Mouse (Mus musculus): ENCODE data around the gene Gm28729. TPM values are rescaled to one million over a fixed set of nuclear protein-coding genes. Genes with fewer than 3 reads are reported as not detected.
"Not testable (repeated sequence)": the region's sequence is repeated elsewhere in the genome, so short reads cannot be mapped to it uniquely, and the experiment has no call there.

The Gm28729 gene
- polyA plus RNA-seq, 1 experiment from 2014 or later = not detected

DNA sequence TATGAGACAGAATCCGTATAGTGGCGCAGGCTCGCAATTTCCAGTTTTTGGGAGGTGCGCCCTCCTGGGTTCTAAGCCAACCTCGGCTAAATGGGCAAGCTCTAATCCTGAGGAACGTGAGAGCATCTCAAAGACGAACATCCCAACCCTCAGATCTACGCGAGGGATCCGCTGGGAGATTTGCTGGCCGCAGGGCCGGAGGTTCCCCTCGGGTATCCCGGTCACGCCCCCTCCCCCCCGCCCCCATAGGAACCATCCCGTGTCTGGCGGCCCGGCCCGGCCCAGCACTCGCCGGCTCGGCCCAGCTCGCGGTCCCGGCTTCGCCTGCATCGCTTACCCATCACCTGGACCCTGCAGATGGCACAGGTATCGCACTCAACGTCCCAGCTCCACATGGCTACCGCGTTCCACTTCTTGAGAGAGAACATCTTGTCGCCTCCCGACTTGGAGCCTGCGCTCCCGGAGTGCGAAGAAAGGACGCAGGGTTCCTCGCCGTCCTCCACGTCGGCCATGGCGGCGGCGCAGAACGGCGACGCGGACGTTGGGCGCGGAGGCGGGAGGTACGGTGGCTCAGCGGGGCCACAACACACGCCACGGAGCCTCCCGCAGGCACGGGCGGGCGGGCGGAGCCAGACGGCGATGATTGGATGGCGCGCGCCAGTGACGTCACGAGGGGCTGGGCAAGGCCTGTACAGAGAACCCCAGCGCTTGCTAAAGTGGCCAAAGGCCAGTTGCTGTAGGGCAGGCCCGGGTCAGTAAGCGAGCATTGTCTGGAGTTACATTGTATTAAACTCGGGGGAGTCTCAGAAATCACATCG is 46.8 kb downstream of the Gm28729 start, which contains the start of gene Rnf7:
Rnf7 (minus strand) TSS at position 605 of the 818 bp plus-strand sequence.
- H3K27me3 ChIP-seq (replicated peaks) = no peaks in the 10 kb centered on the region
- peaks cover 5% of the 10 kb centered on the region for H3K36me3 ChIP-seq
- under 1% methylated on average over 72 of the region's 74 CpGs for WGBS
- peak within 1 kb of the TSS; percentile 87 for H3K4me2 ChIP-seq (replicated peaks)
- peaks cover 13% of the 10 kb centered on the region for H3K4me1 ChIP-seq
- H3K27ac ChIP-seq = 0 out of 2 replicates have a peak within 1 kb of the TSS, but pooled peaks have one; percentile 64
- no peaks in the 10 kb centered on the region for H3K9me3 ChIP-seq
- ATAC-seq (ENCODE audit: low FRiP score, low read depth) = peak; percentile 99
- H3K4me3 ChIP-seq = peak within 1 kb of the TSS; percentile 75
- peak within 1 kb of the TSS; percentile 67 for H3K9ac ChIP-seq

DNA sequence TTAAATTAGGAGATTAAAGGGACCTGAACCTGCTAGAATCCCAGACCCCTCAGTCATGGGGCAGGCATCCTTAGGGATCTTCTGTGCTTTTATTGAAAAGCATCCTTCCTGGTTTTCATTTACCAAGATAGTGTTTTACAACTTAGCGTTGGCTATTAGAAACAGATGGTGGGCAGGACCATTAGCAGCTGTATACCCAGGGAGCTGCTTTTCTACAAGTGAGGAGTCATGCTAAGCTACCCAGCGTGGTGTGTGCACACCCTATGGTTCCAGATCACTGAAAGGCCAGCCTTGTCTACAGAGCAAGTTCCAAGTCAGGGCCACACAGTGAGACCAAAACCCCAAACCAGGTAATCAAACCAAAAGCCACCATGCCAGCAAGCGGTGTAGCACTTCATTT is 52.7 kb downstream of the Gm28729 start:
- Histone ChIP-seq H3K36me3 (peaks cover 20% of the 10 kb centered on the region), H3K27me3 (replicated peaks) (no peaks in the 10 kb centered on the region), H3K4me2 (replicated peaks) (no peak overlapping the region), H3K27ac (no peak overlapping the region), H3K9ac (no peak overlapping the region), H3K9me3 (no peaks in the 10 kb centered on the region), H3K4me1 (peaks cover 7% of the 10 kb centered on the region), H3K4me3 (no peak overlapping the region)
- WGBS = 75% methylated on average over 3 of the region's 3 CpGs
- ATAC-seq (ENCODE audit: low FRiP score, low read depth) = no peak

DNA sequence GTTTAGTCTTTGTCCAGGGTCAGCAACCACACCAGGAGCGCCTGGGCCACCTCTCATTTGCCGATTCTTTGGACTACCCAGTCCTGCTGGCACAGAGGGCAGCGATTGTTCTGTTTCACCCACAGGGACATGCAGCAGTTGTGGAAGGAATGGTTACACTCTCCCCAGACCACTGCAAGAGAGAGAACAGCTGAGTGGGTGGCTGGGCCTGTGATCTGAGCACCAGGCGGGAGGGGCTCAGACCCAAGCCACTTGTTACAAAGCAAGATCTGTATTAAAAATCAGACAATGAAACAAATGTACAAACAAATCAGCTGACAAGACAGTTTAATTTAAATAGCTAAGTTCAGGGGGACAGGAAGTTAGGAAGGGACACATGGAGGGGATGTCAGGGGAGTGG is 53.4 kb downstream of the Gm28729 start:
- peaks cover 25% of the 10 kb centered on the region for H3K36me3 ChIP-seq
- not testable (repeated sequence) for H3K9me3 ChIP-seq; H3K4me3 ChIP-seq; H3K27me3 ChIP-seq (replicated peaks); H3K27ac ChIP-seq; H3K4me1 ChIP-seq; H3K9ac ChIP-seq; H3K4me2 ChIP-seq (replicated peaks); ATAC-seq (ENCODE audit: low FRiP score, low read depth)
- WGBS = 87% methylated on average over 4 of the region's 4 CpGs

DNA sequence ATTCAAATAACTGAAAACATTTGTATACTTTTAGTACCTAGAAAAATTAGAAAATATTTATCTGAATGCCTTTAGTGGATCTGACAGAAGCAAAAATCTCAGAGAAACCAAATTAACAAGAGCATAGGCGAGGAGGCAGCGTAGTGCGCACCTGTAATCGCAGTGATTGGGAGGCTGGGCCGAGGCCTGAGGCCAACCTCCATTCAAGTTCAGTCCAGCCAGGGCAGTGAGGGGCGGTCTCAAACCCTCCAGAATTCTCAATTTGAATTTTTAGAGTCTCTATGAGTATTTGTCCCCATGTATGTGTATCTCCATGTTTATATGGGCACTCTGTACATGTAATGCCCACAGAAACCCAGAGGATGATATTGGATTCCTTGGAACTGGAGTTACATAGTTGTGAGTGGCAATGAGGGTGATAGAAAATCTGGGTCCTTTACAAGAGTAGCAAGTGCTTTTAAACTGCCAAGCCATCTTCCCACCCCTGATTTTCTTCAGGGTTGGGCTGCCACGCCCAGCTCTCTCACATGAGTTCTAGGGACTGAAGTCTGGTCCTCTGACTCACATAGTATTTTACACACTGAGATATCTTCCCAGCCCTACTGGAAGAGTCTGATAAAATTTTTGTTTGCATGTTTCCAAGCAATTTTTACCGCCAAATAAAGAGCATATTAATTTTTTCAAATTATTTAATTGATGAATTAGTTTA is 54.6 kb downstream of the Gm28729 start:
- Histone ChIP-seq H3K9ac (no peak overlapping the region), H3K27me3 (replicated peaks) (no peaks in the 10 kb centered on the region), H3K27ac (no peak overlapping the region), H3K4me2 (replicated peaks) (no peak overlapping the region), H3K4me3 (no peak overlapping the region), H3K36me3 (peaks cover 25% of the 10 kb centered on the region), H3K9me3 (no peaks in the 10 kb centered on the region), H3K4me1 (no peaks in the 10 kb centered on the region)
- no peak for ATAC-seq (ENCODE audit: low FRiP score, low read depth)
- WGBS = 91% methylated on average over 8 of the region's 8 CpGs

DNA sequence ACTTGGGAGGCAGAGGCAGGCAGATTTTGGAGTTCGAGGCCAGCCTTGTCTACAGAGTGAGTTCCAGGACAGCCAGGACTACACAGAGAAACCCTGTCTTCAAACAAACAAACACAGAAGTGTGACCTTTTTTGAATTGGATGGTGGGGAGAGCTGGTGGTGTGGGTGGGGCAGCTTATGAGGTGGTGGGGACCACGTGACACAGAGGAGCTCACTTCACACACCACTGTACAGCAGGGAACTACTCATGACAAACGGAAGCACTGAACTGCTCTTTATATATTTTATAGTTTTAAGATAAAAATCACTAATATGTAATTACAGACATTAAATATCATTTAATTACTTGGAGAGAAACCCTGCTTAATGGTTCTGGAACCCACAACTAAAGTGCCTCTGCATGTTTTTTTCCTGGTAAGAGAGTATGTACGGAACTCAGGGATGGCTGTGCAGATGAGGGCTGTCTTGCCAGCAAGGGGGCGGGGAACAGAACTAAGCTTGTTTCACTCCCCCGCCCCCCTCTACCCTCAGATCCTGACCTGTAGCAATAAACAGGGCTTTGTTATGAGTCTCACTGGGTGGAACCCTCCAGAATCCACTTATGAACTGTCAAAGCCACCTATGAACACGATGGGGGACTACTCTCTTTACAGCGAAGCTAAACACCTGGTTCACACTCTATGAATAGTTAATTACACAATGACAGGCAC is 55.4 kb downstream of the Gm28729 start:
- no peak overlapping the region for H3K9ac ChIP-seq
- WGBS = 70% methylated on average over 8 of the region's 8 CpGs
- no peaks in the 10 kb centered on the region for H3K9me3 ChIP-seq
- no peaks in the 10 kb centered on the region for H3K27me3 ChIP-seq (replicated peaks)
- no peak for ATAC-seq (ENCODE audit: low FRiP score, low read depth)
- no peak overlapping the region for H3K4me2 ChIP-seq (replicated peaks)
- no peak overlapping the region for H3K4me3 ChIP-seq
- no peaks in the 10 kb centered on the region for H3K4me1 ChIP-seq
- peaks cover 25% of the 10 kb centered on the region for H3K36me3 ChIP-seq
- H3K27ac ChIP-seq = no peak overlapping the region

DNA sequence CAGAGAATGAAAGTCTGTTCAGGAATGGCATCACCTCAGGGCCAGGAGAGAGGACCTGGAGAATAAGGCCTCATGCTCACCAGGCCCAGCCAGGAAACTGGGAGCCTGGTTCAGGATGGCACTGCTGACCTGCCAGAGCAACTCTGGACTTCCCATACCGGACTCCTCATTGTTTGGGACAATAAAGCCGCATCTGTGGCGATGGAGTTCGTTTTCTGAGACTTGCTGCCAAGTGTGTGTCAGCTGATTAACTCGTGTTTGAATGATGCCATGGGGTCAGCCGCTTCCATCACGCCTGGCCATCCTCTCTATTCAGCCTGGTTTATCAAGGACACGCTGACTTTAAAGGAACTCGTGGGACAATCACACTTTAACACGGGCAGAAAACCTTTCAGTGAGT is 61.4 kb downstream of the Gm28729 start:
- H3K9me3 ChIP-seq = peaks cover 11% of the 10 kb centered on the region; the same call in 1 of the 2 replicates
- H3K4me2 ChIP-seq (replicated peaks) = no peak overlapping the region
- no peak overlapping the region for H3K27ac ChIP-seq
- 78% methylated on average over 10 of the region's 10 CpGs for whole genome bisulfite sequencing
- ATAC-seq (ENCODE audit: low FRiP score, low read depth) = no peak
- no peaks in the 10 kb centered on the region for H3K27me3 ChIP-seq (replicated peaks)
- H3K4me3 ChIP-seq = no peak overlapping the region
- H3K36me3 ChIP-seq = peaks cover 21% of the 10 kb centered on the region
- no peak overlapping the region for H3K9ac ChIP-seq
- no peaks in the 10 kb centered on the region for H3K4me1 ChIP-seq

DNA sequence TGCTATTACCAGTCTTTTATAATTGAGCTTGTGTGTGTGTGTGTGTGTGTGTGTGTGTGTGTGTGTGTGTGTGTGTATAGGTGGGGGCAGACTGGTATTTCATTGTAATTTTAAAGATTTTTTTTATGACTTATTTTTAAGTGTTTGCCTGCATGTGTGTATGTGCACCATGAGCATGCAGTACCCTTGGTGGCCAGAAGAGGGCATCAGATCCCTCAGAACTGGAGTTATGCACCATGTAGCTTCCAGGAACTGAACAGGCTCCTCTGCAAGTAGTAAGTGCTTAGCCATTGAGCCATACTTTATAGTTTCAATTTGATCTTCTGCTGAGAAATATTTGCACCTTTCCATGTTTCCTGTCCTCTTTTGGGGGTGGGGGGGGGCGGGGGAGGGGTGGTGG is 63.5 kb downstream of the Gm28729 start:
- H3K9ac ChIP-seq = no peak overlapping the region
- H3K27me3 ChIP-seq (replicated peaks) = no peaks in the 10 kb centered on the region
- H3K4me1 ChIP-seq = no peaks in the 10 kb centered on the region
- H3K36me3 ChIP-seq = peaks cover 9% of the 10 kb centered on the region
- 53% methylated on average over 1 of the region's 1 CpGs for WGBS
- no peak overlapping the region for H3K4me2 ChIP-seq (replicated peaks)
- no peak overlapping the region for H3K4me3 ChIP-seq
- peaks cover 11% of the 10 kb centered on the region; the same call in 1 of the 2 replicates for H3K9me3 ChIP-seq
- H3K27ac ChIP-seq = no peak overlapping the region
- no peak for ATAC-seq (ENCODE audit: low FRiP score, low read depth)

DNA sequence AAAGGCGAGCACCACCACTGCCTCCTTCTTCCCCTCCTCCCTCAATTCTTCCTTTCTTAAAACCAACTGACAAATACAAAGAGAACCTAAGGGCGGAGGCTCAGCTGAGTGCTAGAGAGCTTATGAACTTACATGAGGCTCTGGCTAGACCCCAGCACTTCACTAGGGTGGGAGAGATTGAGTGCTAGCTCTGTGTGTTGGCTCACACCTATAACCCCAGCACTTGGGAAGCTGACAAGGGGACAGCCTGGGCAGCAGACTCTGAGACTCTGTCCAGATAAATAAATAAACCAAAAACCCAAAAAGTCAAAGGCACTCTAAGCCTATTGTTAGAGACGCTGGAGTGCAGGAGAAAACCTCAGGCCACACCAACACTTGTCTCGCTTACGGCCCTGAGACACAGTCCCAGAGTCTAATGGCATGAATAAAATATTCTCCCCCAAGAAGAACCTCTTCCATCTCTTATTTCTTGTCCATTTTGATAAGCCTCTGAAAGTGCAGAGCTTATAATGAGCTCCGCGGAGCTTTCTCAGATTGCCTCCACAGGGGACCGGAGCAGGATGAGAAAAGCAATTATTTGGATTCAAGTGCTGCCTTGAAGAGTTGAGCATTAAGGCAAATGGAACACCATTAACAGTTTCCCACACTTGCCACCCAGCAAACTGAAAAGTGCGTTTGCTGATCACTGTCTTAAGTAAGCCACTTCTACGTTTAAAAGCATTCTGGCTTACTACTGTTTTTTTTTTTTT is 64.8 kb downstream of the Gm28729 start:
- H3K9me3 ChIP-seq = peaks cover 11% of the 10 kb centered on the region; the same call in 1 of the 2 replicates
- H3K4me3 ChIP-seq = no peak overlapping the region
- no peak overlapping the region for H3K27ac ChIP-seq
- 83% methylated on average over 10 of the region's 10 CpGs for WGBS
- no peak overlapping the region for H3K4me2 ChIP-seq (replicated peaks)
- H3K36me3 ChIP-seq = peaks cover 9% of the 10 kb centered on the region
- no peak overlapping the region for H3K9ac ChIP-seq
- H3K27me3 ChIP-seq (replicated peaks) = no peaks in the 10 kb centered on the region
- ATAC-seq (ENCODE audit: low FRiP score, low read depth) = no peak
- H3K4me1 ChIP-seq = no peaks in the 10 kb centered on the region; the same call in 1 of the 2 replicates

DNA sequence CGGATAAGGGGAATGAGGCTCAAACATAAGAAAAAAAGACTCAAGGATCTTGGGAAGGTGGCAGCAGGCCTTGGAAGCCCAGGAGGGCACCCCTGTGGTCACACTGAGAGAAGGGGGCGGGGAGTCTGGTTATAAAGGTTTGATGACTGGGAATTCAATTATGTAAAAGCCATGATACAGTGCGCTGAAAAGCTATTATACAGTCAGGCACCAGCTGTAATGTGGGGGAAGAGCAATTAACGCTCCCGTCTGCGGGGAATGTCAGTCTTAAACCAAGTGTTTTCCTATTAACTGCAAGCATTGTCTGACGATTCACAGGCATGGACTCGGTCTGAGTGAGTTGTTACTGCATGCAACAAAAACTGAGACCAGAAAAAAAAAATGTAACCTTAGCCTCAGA is 69.4 kb downstream of the Gm28729 start:
- Histone ChIP-seq H3K27me3 (replicated peaks) (no peaks in the 10 kb centered on the region), H3K9me3 (no peaks in the 10 kb centered on the region), H3K4me1 (no peaks in the 10 kb centered on the region; the same call in 1 of the 2 replicates), H3K4me3 (no peak overlapping the region), H3K9ac (no peak overlapping the region), H3K4me2 (replicated peaks) (no peak overlapping the region), H3K36me3 (no peaks in the 10 kb centered on the region), H3K27ac (no peak overlapping the region)
- 45% methylated on average over 8 of the region's 8 CpGs for WGBS
- peak; percentile 76; the same call in 1 of the 2 replicates for ATAC-seq (ENCODE audit: low FRiP score, low read depth)

DNA sequence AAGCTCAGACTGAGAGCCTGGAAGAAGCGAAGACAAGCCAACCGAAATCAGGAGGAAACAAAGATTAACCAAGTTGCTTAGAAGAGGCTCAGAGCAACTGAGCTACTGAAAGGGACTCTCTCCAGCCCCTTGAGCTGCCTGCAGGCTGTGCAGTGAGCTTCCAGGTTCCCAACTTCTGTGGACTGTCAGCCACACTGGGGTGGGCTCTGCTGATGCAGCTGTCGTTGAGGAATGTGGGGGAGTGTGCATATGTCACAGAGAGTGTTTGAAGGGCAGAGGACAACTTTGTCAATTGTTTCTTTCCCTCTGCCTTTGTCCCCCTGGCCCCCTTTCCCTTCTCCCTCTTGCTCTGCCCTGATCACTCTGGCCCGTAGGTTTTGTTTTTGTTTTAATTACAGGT is 72.1 kb downstream of the Gm28729 start:
- Histone ChIP-seq H3K4me2 (replicated peaks) (no peak overlapping the region), H3K9ac (no peak overlapping the region), H3K4me1 (no peaks in the 10 kb centered on the region; the same call in 1 of the 2 replicates), H3K4me3 (no peak overlapping the region), H3K9me3 (no peaks in the 10 kb centered on the region), H3K27me3 (replicated peaks) (no peaks in the 10 kb centered on the region), H3K36me3 (no peaks in the 10 kb centered on the region), H3K27ac (no peak overlapping the region)
- WGBS = 79% methylated on average over 4 of the region's 4 CpGs
- ATAC-seq (ENCODE audit: low FRiP score, low read depth) = no peak

DNA sequence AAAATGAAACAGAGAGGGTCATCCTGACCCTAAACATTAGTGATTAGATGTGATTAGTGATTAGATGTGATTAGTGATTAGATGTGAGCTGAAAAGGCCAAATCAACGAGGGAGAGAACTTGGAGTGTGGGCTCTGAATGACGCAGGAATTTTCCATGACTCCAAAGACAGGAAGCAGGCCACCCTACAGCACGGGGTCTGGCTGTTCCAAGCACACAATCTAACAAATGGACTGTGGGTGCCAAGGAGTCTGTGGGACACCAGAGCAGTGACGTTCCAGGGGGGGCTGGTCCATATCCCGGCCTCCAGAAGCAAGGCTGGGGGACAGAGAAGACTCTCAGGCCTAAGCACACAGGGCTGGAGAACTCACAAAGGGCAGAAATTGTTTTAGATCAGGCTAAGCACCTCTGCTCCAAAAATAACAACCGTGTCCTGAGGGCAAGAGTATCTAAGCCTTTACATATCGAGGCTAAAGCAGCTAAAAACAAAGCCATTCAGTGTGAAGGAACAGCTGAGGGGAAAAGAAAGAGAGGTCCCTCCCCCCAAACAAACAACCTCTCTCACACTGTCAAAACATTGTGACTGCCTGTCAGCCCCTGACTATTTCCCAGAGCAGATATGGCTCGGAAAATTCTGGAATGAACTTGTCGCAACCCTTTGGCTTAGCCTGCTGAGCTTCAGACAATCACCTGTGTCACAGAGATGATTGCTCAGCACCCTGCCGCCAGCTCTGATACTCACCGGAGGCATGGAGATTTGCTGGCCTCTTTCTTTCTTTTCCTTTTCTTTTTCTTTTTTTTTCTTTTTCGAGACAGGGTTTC is 74.0 kb downstream of the Gm28729 start:
- Histone ChIP-seq H3K27ac (no peak overlapping the region), H3K4me3 (no peak overlapping the region), H3K36me3 (no peaks in the 10 kb centered on the region), H3K4me2 (replicated peaks) (no peak overlapping the region), H3K27me3 (replicated peaks) (no peaks in the 10 kb centered on the region), H3K4me1 (no peaks in the 10 kb centered on the region; the same call in 1 of the 2 replicates), H3K9me3 (no peaks in the 10 kb centered on the region), H3K9ac (no peak overlapping the region)
- ATAC-seq (ENCODE audit: low FRiP score, low read depth) = no peak
- 70% methylated on average over 12 of the region's 12 CpGs for WGBS
